Mouse (Mus musculus): ENCODE measurements around the gene Mtus2. TPM values are rescaled to one million over a fixed set of nuclear protein-coding genes. Genes with fewer than 3 reads are reported as not detected.

Mtus2 gene
- polyA plus RNA-seq, 1 experiment from 2014 or later: 131 TPM

DNA sequence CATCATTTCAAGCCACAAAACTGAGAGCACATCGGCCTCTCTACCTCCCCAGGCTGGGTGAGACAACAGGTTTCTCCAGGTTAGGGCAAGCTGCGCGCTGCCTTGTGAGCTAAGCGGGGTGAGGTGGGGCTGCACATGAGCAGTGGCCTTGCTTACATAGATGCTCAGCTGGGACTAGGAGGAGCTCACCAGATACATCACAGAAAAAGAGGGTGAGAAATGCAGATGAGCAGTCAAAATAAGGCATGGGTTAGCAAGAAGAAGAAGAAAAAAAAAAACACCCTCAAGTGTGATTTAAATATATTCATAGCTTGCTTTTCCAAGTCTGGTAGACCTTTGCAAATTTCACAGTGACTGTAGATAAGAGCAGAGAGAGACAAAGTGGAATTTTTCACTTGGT lies 254.7 kb downstream of the Mtus2 start:
- ATAC-seq (replicated peaks; ENCODE audit: extremely low read depth, insufficient read depth, low FRiP score): no peak

DNA sequence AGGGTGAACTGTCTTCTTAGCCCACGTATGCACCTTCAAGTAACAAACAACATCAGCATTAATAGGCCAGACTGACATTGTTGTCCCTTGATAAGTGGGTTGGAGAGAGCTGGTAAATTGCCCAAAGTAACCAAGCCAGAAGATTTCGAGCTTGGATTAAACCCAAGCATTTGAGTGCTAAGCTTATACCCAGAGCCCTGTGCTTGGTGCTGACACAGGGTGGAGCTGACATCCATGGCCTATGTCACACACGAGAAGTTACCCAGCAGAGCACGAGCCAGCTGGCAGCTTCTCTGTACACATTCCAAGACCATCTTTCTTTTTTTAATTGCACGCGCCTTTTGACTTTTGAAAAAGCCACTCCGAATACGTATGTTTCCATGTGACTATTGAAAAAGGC lies 259.7 kb downstream of the Mtus2 start:
- Histone ChIP-seq H3K9ac (ENCODE audit: low read length) (no peak overlapping the region), H3K4me2 (ENCODE audit: low read depth, low read length) (no peak overlapping the region), H3K27me3 (ENCODE audit: control insufficient read depth, insufficient read depth, low read length) (no peaks in the 10 kb centered on the region), H3K9me3 (replicated peaks; ENCODE audit: control insufficient read depth, low read length) (no peaks in the 10 kb centered on the region), H3K4me3 (ENCODE audit: low read length) (no peak overlapping the region), H3K36me3 (ENCODE audit: control insufficient read depth, insufficient read depth) (no peaks in the 10 kb centered on the region), H3K4me1 (ENCODE audit: control insufficient read depth, insufficient read depth, low read length) (no peaks in the 10 kb centered on the region), H3K27ac (ENCODE audit: low read length) (no peak overlapping the region)
- WGBS: 60% methylated on average over 8 of the region's 8 CpGs
- peak; percentile 79 for ATAC-seq (replicated peaks; ENCODE audit: extremely low read depth, insufficient read depth, low FRiP score)

More for the DNA sequence above, 254.7 kb downstream of the Mtus2 start:
- Histone ChIP-seq H3K9ac (ENCODE audit: low read length) (no peak overlapping the region), H3K9me3 (replicated peaks; ENCODE audit: control insufficient read depth, low read length) (no peaks in the 10 kb centered on the region), H3K27ac (ENCODE audit: low read length) (no peak overlapping the region), H3K4me3 (ENCODE audit: low read length) (no peak overlapping the region), H3K4me2 (ENCODE audit: low read depth, low read length) (no peak overlapping the region), H3K36me3 (ENCODE audit: control insufficient read depth, insufficient read depth) (no peaks in the 10 kb centered on the region), H3K27me3 (ENCODE audit: control insufficient read depth, insufficient read depth, low read length) (no peaks in the 10 kb centered on the region), H3K4me1 (ENCODE audit: control insufficient read depth, insufficient read depth, low read length) (no peaks in the 10 kb centered on the region)
- 92% methylated on average over 4 of the region's 4 CpGs for WGBS

DNA sequence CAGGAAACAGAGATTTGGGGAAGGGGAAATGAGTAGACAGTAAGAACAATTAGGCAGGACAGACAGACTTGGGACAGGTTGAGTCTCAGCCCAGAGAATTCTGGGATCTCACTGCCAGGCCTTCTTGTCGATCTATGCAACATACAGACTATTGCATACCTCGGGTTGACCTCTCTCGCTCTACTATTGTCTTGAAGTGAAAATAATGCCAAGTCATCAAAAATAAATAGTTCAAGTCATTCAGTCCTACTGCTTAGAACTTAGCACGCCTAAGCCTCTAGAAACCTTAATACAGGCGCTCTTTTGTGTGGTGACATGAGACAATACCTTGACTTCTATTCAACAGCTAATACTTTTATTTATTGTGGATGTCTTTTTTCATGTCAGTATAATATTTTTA lies 265.8 kb downstream of the Mtus2 start:
- no peak overlapping the region for H3K27ac ChIP-seq (ENCODE audit: low read length)
- no peaks in the 10 kb centered on the region for H3K27me3 ChIP-seq (ENCODE audit: control insufficient read depth, insufficient read depth, low read length)
- ATAC-seq (replicated peaks; ENCODE audit: extremely low read depth, insufficient read depth, low FRiP score): no peak
- no peak overlapping the region for H3K9ac ChIP-seq (ENCODE audit: low read length)
- no peaks in the 10 kb centered on the region for H3K36me3 ChIP-seq (ENCODE audit: control insufficient read depth, insufficient read depth)
- H3K4me2 ChIP-seq (ENCODE audit: low read depth, low read length): no peak overlapping the region
- H3K9me3 ChIP-seq (replicated peaks; ENCODE audit: control insufficient read depth, low read length): no peaks in the 10 kb centered on the region
- WGBS: 88% methylated on average over 5 of the region's 5 CpGs
- H3K4me3 ChIP-seq (ENCODE audit: low read length): no peak overlapping the region
- H3K4me1 ChIP-seq (ENCODE audit: control insufficient read depth, insufficient read depth, low read length): no peaks in the 10 kb centered on the region

DNA sequence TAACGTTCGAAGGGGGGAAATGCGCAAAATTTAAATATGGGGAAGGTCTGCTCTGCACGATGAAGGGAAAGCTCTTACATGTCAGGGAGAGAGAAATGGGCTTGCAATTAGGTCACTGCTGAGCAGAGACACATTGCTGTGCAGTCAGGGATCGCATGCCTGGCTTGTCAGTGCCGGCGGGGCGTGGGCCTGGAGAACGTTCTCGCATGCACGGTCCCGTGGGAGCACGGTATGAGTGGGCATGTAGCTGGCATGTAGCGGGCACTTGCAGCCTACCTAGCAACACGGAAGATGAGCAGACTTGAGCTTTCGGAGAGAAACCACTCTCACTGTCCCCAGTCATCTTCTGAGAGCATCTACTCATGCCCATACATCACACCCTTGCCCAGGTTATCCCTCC lies 266.9 kb downstream of the Mtus2 start:
- H3K9ac ChIP-seq (ENCODE audit: low read length): no peak overlapping the region
- 88% methylated on average over 16 of the region's 16 CpGs for WGBS
- H3K9me3 ChIP-seq (replicated peaks; ENCODE audit: control insufficient read depth, low read length): no peaks in the 10 kb centered on the region
- H3K27me3 ChIP-seq (ENCODE audit: control insufficient read depth, insufficient read depth, low read length): no peaks in the 10 kb centered on the region
- H3K4me1 ChIP-seq (ENCODE audit: control insufficient read depth, insufficient read depth, low read length): no peaks in the 10 kb centered on the region
- ATAC-seq (replicated peaks; ENCODE audit: extremely low read depth, insufficient read depth, low FRiP score): no peak
- H3K4me3 ChIP-seq (ENCODE audit: low read length): no peak overlapping the region
- no peak overlapping the region for H3K4me2 ChIP-seq (ENCODE audit: low read depth, low read length)
- H3K36me3 ChIP-seq (ENCODE audit: control insufficient read depth, insufficient read depth): no peaks in the 10 kb centered on the region
- no peak overlapping the region for H3K27ac ChIP-seq (ENCODE audit: low read length)

DNA sequence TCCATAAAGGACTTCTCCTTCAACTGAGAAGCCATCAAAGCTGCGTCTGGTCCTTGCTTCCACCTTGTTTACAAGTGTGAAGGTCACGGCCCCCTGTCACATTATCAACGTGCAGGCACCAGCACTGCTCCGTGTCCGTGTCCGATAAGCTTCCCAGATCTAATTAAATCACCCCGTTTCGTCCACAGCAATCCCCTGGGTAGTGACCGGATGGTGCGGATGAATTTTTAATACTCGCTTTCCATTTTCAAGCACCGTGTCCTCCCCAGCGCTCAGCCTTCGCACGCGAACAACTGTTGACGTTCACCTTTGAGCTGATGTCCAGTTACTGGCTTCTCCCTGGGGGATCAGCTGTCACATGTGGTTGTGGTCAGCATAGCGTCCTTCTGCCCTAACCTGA lies 276.6 kb downstream of the Mtus2 start:
- no peaks in the 10 kb centered on the region for H3K27me3 ChIP-seq (ENCODE audit: control insufficient read depth, insufficient read depth, low read length)
- no peak for ATAC-seq (replicated peaks; ENCODE audit: extremely low read depth, insufficient read depth, low FRiP score)
- H3K9ac ChIP-seq (ENCODE audit: low read length): no peak overlapping the region
- H3K9me3 ChIP-seq (replicated peaks; ENCODE audit: control insufficient read depth, low read length): no peaks in the 10 kb centered on the region
- H3K27ac ChIP-seq (ENCODE audit: low read length): no peak overlapping the region
- H3K4me3 ChIP-seq (ENCODE audit: low read length): no peak overlapping the region
- H3K36me3 ChIP-seq (ENCODE audit: control insufficient read depth, insufficient read depth): no peaks in the 10 kb centered on the region
- H3K4me1 ChIP-seq (ENCODE audit: control insufficient read depth, insufficient read depth, low read length): no peaks in the 10 kb centered on the region
- H3K4me2 ChIP-seq (ENCODE audit: low read depth, low read length): no peak overlapping the region
- WGBS: 79% methylated on average over 18 of the region's 18 CpGs

DNA sequence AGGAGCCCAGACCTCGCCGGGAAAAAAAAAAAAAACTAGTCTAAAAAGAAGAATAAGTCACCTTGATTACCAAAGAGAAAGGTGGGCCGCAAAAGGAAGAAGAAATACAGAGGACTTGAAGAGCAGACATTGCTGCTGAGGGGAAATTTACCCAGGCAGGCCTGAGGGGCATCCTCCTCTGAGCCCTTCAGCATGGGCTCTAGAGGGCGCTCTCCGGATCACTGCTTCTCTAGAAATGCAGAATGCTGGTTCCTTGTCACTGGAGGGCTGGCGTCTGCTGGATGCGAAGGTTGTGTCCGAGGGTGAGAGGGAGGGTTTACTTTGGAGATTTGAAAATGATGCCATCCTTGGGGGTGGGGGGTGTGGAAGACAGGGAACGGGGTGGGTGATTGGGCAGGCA lies 279.5 kb downstream of the Mtus2 start:
- no peak overlapping the region for H3K27ac ChIP-seq (ENCODE audit: low read length)
- WGBS: 54% methylated on average over 9 of the region's 9 CpGs
- H3K4me1 ChIP-seq (ENCODE audit: control insufficient read depth, insufficient read depth, low read length): no peaks in the 10 kb centered on the region
- H3K9me3 ChIP-seq (replicated peaks; ENCODE audit: control insufficient read depth, low read length): no peaks in the 10 kb centered on the region
- no peak for ATAC-seq (replicated peaks; ENCODE audit: extremely low read depth, insufficient read depth, low FRiP score)
- no peaks in the 10 kb centered on the region for H3K27me3 ChIP-seq (ENCODE audit: control insufficient read depth, insufficient read depth, low read length)
- H3K4me2 ChIP-seq (ENCODE audit: low read depth, low read length): no peak overlapping the region
- H3K36me3 ChIP-seq (ENCODE audit: control insufficient read depth, insufficient read depth): no peaks in the 10 kb centered on the region
- H3K9ac ChIP-seq (ENCODE audit: low read length): no peak overlapping the region
- H3K4me3 ChIP-seq (ENCODE audit: low read length): no peak overlapping the region

DNA sequence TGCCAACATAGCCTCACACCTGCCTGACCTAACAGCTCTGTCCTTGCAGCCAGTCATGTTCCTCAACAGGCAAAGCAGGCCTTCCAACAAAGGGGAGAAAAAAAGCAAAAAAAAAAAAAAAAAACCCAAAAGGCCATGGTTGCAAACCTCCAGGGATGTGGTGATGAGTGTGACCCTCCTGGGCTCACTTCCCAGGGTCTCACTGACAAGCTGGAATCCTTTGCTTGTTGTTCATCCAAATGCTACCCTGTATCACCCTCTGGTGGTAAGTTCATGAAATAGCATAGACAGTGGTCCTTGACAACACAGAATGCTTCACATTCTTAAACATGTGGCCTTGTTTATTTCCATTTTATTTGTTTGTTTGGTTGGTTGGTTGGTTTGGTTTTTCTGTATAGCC lies 281.9 kb downstream of the Mtus2 start:
- no peaks in the 10 kb centered on the region for H3K27me3 ChIP-seq (ENCODE audit: control insufficient read depth, insufficient read depth, low read length)
- no peaks in the 10 kb centered on the region for H3K4me1 ChIP-seq (ENCODE audit: control insufficient read depth, insufficient read depth, low read length)
- no peak overlapping the region for H3K9ac ChIP-seq (ENCODE audit: low read length)
- H3K9me3 ChIP-seq (replicated peaks; ENCODE audit: control insufficient read depth, low read length): no peaks in the 10 kb centered on the region
- H3K27ac ChIP-seq (ENCODE audit: low read length): no peak overlapping the region
- no peak overlapping the region for H3K4me3 ChIP-seq (ENCODE audit: low read length)
- no peak overlapping the region for H3K4me2 ChIP-seq (ENCODE audit: low read depth, low read length)
- no peak for ATAC-seq (replicated peaks; ENCODE audit: extremely low read depth, insufficient read depth, low FRiP score)
- H3K36me3 ChIP-seq (ENCODE audit: control insufficient read depth, insufficient read depth): no peaks in the 10 kb centered on the region

DNA sequence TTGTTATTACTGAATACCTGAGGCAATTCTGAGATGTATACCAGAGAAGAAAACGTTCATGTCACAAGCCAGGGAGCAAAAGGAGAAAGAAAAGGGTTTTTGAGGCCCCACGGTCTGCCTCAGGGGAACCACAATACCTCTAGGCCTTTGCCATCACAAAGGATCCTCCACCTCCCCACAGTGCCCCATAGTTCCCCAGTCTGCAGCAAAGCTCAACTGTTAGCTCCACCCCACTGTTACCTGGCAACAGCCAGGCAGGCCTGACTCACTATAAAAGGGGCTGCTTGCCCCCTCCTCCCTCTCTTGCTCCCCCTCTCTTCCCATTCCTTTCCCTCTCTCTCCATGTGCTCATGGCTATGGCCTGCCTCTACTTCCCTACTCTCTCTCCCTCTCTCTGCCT lies 282.6 kb downstream of the Mtus2 start:
- Histone ChIP-seq H3K4me1 (ENCODE audit: control insufficient read depth, insufficient read depth, low read length) (no peaks in the 10 kb centered on the region), H3K27ac (ENCODE audit: low read length) (no peak overlapping the region), H3K27me3 (ENCODE audit: control insufficient read depth, insufficient read depth, low read length) (no peaks in the 10 kb centered on the region), H3K4me2 (ENCODE audit: low read depth, low read length) (no peak overlapping the region), H3K36me3 (ENCODE audit: control insufficient read depth, insufficient read depth) (no peaks in the 10 kb centered on the region), H3K9me3 (replicated peaks; ENCODE audit: control insufficient read depth, low read length) (peaks cover 3% of the 10 kb centered on the region), H3K9ac (ENCODE audit: low read length) (no peak overlapping the region), H3K4me3 (ENCODE audit: low read length) (no peak overlapping the region)
- no peak for ATAC-seq (replicated peaks; ENCODE audit: extremely low read depth, insufficient read depth, low FRiP score)
- WGBS: 44% methylated on average over 2 of the region's 2 CpGs

DNA sequence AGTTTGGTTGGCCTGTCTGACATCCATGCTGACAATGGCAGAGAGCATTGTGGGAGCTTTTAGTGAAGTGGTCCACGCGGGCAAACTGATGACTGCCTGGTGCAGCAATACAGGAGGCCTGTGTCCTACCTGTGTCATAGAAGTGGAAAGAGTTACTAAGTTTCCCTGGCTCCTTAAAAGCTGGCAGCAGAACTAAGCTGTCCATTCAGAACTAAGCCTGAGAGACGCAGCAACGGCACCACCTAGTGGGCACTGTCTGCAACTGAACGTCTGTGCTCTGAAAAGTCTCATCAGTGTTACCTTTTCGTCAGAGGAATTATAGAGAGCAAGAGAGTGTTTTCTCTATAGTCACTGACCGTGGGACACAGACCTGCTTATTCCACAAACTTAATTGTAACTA lies 284.8 kb downstream of the Mtus2 start:
- no peaks in the 10 kb centered on the region for H3K4me1 ChIP-seq (ENCODE audit: control insufficient read depth, insufficient read depth, low read length)
- H3K4me3 ChIP-seq (ENCODE audit: low read length): no peak overlapping the region
- no peak overlapping the region for H3K9ac ChIP-seq (ENCODE audit: low read length)
- no peak overlapping the region for H3K4me2 ChIP-seq (ENCODE audit: low read depth, low read length)
- H3K27ac ChIP-seq (ENCODE audit: low read length): no peak overlapping the region
- 7% methylated on average over 7 of the region's 7 CpGs for WGBS
- H3K9me3 ChIP-seq (replicated peaks; ENCODE audit: control insufficient read depth, low read length): peaks cover 6% of the 10 kb centered on the region
- H3K27me3 ChIP-seq (ENCODE audit: control insufficient read depth, insufficient read depth, low read length): no peaks in the 10 kb centered on the region
- ATAC-seq (replicated peaks; ENCODE audit: extremely low read depth, insufficient read depth, low FRiP score): no peak
- H3K36me3 ChIP-seq (ENCODE audit: control insufficient read depth, insufficient read depth): no peaks in the 10 kb centered on the region

DNA sequence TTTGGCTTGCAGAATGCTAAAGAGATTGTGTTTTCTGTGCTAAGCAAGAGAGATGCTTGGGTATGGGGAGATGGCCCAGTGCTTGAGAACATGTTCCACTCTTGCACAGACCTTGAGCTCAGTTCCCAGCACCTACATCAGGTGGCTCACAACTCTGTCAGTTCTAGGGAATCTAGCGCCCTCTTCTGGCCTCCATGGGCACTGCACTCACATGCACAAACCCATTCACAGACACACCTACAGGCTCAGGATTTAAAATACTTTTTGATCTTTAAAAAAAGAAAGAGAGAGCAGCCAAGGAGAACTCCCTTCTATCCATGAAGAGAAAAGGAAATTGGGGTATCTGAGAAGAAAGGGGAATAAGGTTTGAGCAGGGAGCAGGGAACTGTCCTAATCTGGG lies 287.4 kb downstream of the Mtus2 start:
- peaks cover 11% of the 10 kb centered on the region for H3K4me1 ChIP-seq (ENCODE audit: control insufficient read depth, insufficient read depth, low read length)
- no peak overlapping the region for H3K9ac ChIP-seq (ENCODE audit: low read length)
- no peak for ATAC-seq (replicated peaks; ENCODE audit: extremely low read depth, insufficient read depth, low FRiP score)
- H3K4me2 ChIP-seq (ENCODE audit: low read depth, low read length): no peak overlapping the region
- no peak overlapping the region for H3K4me3 ChIP-seq (ENCODE audit: low read length)
- H3K36me3 ChIP-seq (ENCODE audit: control insufficient read depth, insufficient read depth): no peaks in the 10 kb centered on the region
- no peak overlapping the region for H3K27ac ChIP-seq (ENCODE audit: low read length)
- H3K27me3 ChIP-seq (ENCODE audit: control insufficient read depth, insufficient read depth, low read length): no peaks in the 10 kb centered on the region
- H3K9me3 ChIP-seq (replicated peaks; ENCODE audit: control insufficient read depth, low read length): peaks cover 6% of the 10 kb centered on the region
- 62% methylated on average over 1 of the region's 1 CpGs for WGBS

Measured in heart, embryonic 16.5 days (tissue).